Mouse (Mus musculus): Measurements from ENCODE around the gene Asns. TPM values are rescaled to one million over a fixed set of nuclear protein-coding genes. Genes with fewer than 3 reads are reported as not detected.

Asns gene
- total RNA-seq, 2 experiments from 2014 or later: 100 to 108 TPM

GRCm38 (mm10) chr6:7706796-7707195 lies 13.7 kb upstream of the Asns start:
- DNase-seq (ENCODE audit: extremely low spot score in 1 of 2, low spot score in 2 of 2): no peak
- Histone ChIP-seq H3K27ac (no peak overlapping the region), H3K4me3 (no peak overlapping the region)
- intact Hi-C loops (cut with DNase I): no loop called here
- no peak for TF ChIP-seq CTCF (IDR thresholded peaks at IDR 0.05)

- intact Hi-C loops (cut with DNase I): no loop called here
- TF ChIP-seq CTCF (IDR thresholded peaks at IDR 0.05): no peak
- no peak for DNase-seq (ENCODE audit: extremely low spot score in 1 of 2, low spot score in 2 of 2)
- no peak overlapping the region for H3K4me3 ChIP-seq
- no peak overlapping the region for H3K27ac ChIP-seq
Observed at GRCm38 (mm10) chr6:7697999-7698699, 5.1 kb upstream of the Asns start.

- no peak overlapping the region for H3K4me3 ChIP-seq
- TF ChIP-seq CTCF (IDR thresholded peaks at IDR 0.05): no peak
- no peak for DNase-seq (ENCODE audit: extremely low spot score in 1 of 2, low spot score in 2 of 2)
- intact Hi-C loops (cut with DNase I): no loop called here
- H3K27ac ChIP-seq: no peak overlapping the region
Observed at GRCm38 (mm10) chr6:7697077-7697643, 4.1 kb upstream of the Asns start.

GRCm38 (mm10) chr6:7696641-7697040 lies 3.6 kb upstream of the Asns start:
- Histone ChIP-seq H3K27ac (no peak overlapping the region), H3K4me3 (no peak overlapping the region)
- no peak for TF ChIP-seq CTCF (IDR thresholded peaks at IDR 0.05)
- intact Hi-C loops (cut with DNase I): loop anchor here (1.0 kb wide), 1 partner anchor 37 kb away; no protein-coding TSS in a partner anchor
- DNase-seq (ENCODE audit: extremely low spot score in 1 of 2, low spot score in 2 of 2): no peak

GRCm38 (mm10) chr6:7695901-7696300 lies 2.8 kb upstream of the Asns start:
- no peak for DNase-seq (ENCODE audit: extremely low spot score in 1 of 2, low spot score in 2 of 2)
- H3K27ac ChIP-seq: no peak overlapping the region
- TF ChIP-seq CTCF (IDR thresholded peaks at IDR 0.05): no peak
- intact Hi-C loops (cut with DNase I): loop anchor here (1.0 kb wide), 1 partner anchor 37 kb away; no protein-coding TSS in a partner anchor
- H3K4me3 ChIP-seq: no peak overlapping the region

- intact Hi-C loops (cut with DNase I): loop anchor here (5.0 kb wide), 1 partner anchor 814 kb away; the partner anchor contains the start of gene Glcci1
- DNase-seq (ENCODE audit: extremely low spot score in 1 of 2, low spot score in 2 of 2): no peak
- H3K27ac ChIP-seq: no peak overlapping the region
- TF ChIP-seq CTCF (IDR thresholded peaks at IDR 0.05): no peak
- no peak overlapping the region for H3K4me3 ChIP-seq
Observed at GRCm38 (mm10) chr6:7693666-7694065, 612 bp upstream of the Asns start.

GRCm38 (mm10) chr6:7692451-7692850 lies 603 bp downstream of the Asns start:
- peak overlapping the region; percentile 70 for H3K27ac ChIP-seq
- no peak for DNase-seq (ENCODE audit: extremely low spot score in 1 of 2, low spot score in 2 of 2)
- TF ChIP-seq CTCF (IDR thresholded peaks at IDR 0.05): no peak
- H3K4me3 ChIP-seq: peak overlapping the region; percentile 91
- intact Hi-C loops (cut with DNase I): loop anchor here (5.0 kb wide), 1 partner anchor 815 kb away; the partner anchor contains the start of gene Glcci1

- Histone ChIP-seq H3K27ac (no peak overlapping the region), H3K4me3 (peak overlapping the region; percentile 91)
- intact Hi-C loops (cut with DNase I): loop anchor here (5.0 kb wide), 1 partner anchor 815 kb away; the partner anchor contains the start of gene Glcci1
- no peak for DNase-seq (ENCODE audit: extremely low spot score in 1 of 2, low spot score in 2 of 2)
- no peak for TF ChIP-seq CTCF (IDR thresholded peaks at IDR 0.05)
Observed at GRCm38 (mm10) chr6:7692037-7692436, 1.0 kb downstream of the Asns start.

- intact Hi-C loops (cut with DNase I): loop anchor here (5.0 kb wide), 1 partner anchor 817 kb away; the partner anchor contains the start of gene Glcci1
- DNase-seq (ENCODE audit: extremely low spot score in 1 of 2, low spot score in 2 of 2): no peak
- H3K27ac ChIP-seq: no peak overlapping the region
- no peak overlapping the region for H3K4me3 ChIP-seq
- TF ChIP-seq CTCF (IDR thresholded peaks at IDR 0.05): no peak
Observed at GRCm38 (mm10) chr6:7690456-7690855, 2.6 kb downstream of the Asns start.

GRCm38 (mm10) chr6:7689180-7689579 lies 3.9 kb downstream of the Asns start:
- DNase-seq (ENCODE audit: extremely low spot score in 1 of 2, low spot score in 2 of 2): no peak
- intact Hi-C loops (cut with DNase I): no loop called here
- H3K4me3 ChIP-seq: no peak overlapping the region
- H3K27ac ChIP-seq: no peak overlapping the region
- TF ChIP-seq CTCF (IDR thresholded peaks at IDR 0.05): no peak

GRCm38 (mm10) chr6:7686047-7686446 lies 7.0 kb downstream of the Asns start:
- H3K4me3 ChIP-seq: no peak overlapping the region
- no peak overlapping the region for H3K27ac ChIP-seq
- intact Hi-C loops (cut with DNase I): no loop called here
- no peak for TF ChIP-seq CTCF (IDR thresholded peaks at IDR 0.05)
- no peak for DNase-seq (ENCODE audit: extremely low spot score in 1 of 2, low spot score in 2 of 2)

GRCm38 (mm10) chr6:7676194-7676901 lies 16.7 kb downstream of the Asns start:
- no peak overlapping the region for H3K27ac ChIP-seq
- no peak for TF ChIP-seq CTCF (IDR thresholded peaks at IDR 0.05)
- intact Hi-C loops (cut with DNase I): no loop called here
- no peak overlapping the region for H3K4me3 ChIP-seq
- DNase-seq (ENCODE audit: extremely low spot score in 1 of 2, low spot score in 2 of 2): no peak
